Comparison of ENCODE assay signal across 15 mouse cellular contexts in genomic region chr5:8943836-8944235, GRCm38 (mm10). TPM values are rescaled to one million over a fixed set of nuclear protein-coding genes. Genes with fewer than 3 reads are reported as not detected.
DNase-seq lines count a peak whose midpoint lies in the region; TF ChIP-seq lines count a peak whose summit lies in the region.
"Had no signal": no experiment of that assay in that cellular context is flagged by ENCODE, and none has a peak within 500 bp of the region (broad histone marks: within the 10 kb centered on the region; RNA-seq: fewer than 3 reads in every experiment).

No protein-coding gene starts in this region.

- no peaks in the 10 kb centered on the region for H3K27me3 ChIP-seq in spleen, adult 2 months (ENCODE audit: control insufficient read depth, insufficient read depth, low read length)
- H3K27me3 ChIP-seq: heart, embryonic 15.5 days had no signal

- TF ChIP-seq CTCF in spleen, adult 2 months (IDR thresholded peaks at IDR 0.05; ENCODE audit: extremely low read depth, insufficient read depth, insufficient read length, insufficient replicate concordance) = no peak

- TF ChIP-seq POLR2A in spleen, adult 2 months (IDR thresholded peaks at IDR 0.05; ENCODE audit: low read depth, low read length) = no peak

- no peaks in the 10 kb centered on the region for H3K36me3 ChIP-seq in spleen, adult 2 months (ENCODE audit: control insufficient read depth, insufficient read depth, low read length)
- H3K36me3 ChIP-seq: G1E; heart, embryonic 15.5 days had no signal

- H3K4me1 ChIP-seq in spleen, adult 2 months (ENCODE audit: control insufficient read depth, insufficient read depth, insufficient read length) = no peaks in the 10 kb centered on the region
- H3K4me1 ChIP-seq: heart, embryonic 15.5 days had no signal

- H3K27ac ChIP-seq in spleen, adult 2 months (ENCODE audit: insufficient read depth, low read length) = no peak overlapping the region
- H3K27ac ChIP-seq: heart, embryonic 15.5 days had no signal

- peak; percentile 52 to 61 for DNase-seq in spleen, adult 2 months (ENCODE audit: low read depth in 1 of 2, low spot score in 2 of 2)
- no peak for DNase-seq in spleen, adult 12 weeks (ENCODE audit: low spot score)
- peak; percentile 21 for DNase-seq in brain, adult 2 months (ENCODE audit: low read depth, low spot score)
- peak; percentile 23 for DNase-seq in heart, postnatal 4 days
- DNase-seq in kidney, postnatal 14 days = no peak
- no peak for DNase-seq in frontal cortex, postnatal 25 days (ENCODE audit: low spot score in 2 of 2)
- no peak for DNase-seq in frontal cortex, adult 2 months (ENCODE audit: extremely low spot score in 1 of 2, low spot score in 1 of 2)
- DNase-seq: cerebellum, postnatal 25 days; forebrain, postnatal 0 days; lung, embryonic 14.5 days; midbrain, embryonic 14.5 days; retina, postnatal 1 day; thymus, adult 18-20 months had no signal

- WGBS in spleen, adult 2 months = 54% methylated on average over 3 of the region's 3 CpGs

- no peak overlapping the region for H3K4me3 ChIP-seq in spleen, adult 2 months (ENCODE audit: extremely low read depth, insufficient read depth, insufficient read length)
- H3K4me3 ChIP-seq: heart, embryonic 15.5 days had no signal

RNA-seq across cellular contexts. Expression of gene Abcb4, which starts 50.3 kb away (rescaled TPM):
- 4.9 and 6.9 TPM in 2 replicates for polyA plus RNA-seq in spleen, adult 2 months (2012; rRNA removed)
- 1 to 10 TPM; 3.3 to 3.8 TPM for total RNA-seq in heart, postnatal 4 days (2021)
- 4.3 and 5.2 TPM in 2 replicates for polyA plus RNA-seq in frontal cortex, adult 2 months (2012; rRNA removed)
- polyA plus RNA-seq: G1E had no signal

RNA-seq across cellular contexts. Expression of gene Crot, which starts 53.3 kb away (rescaled TPM):
- polyA plus RNA-seq in spleen, adult 2 months (2012; rRNA removed) = 3.1 and 3.5 TPM in 2 replicates
- 10 to 100 TPM; 19.9 TPM for total RNA-seq in heart, postnatal 4 days (2021)
- 23.8 and 27.1 TPM in 2 replicates for polyA plus RNA-seq in frontal cortex, adult 2 months (2012; rRNA removed)

Comparison
In these comparisons a context has a peak if more than half of its experiments do, and no peak if none do; other contexts are left out.
1. DNase-seq: peak in spleen, adult 2 months (2 of 2), brain, adult 2 months (single experiment) and heart, postnatal 4 days (single experiment); none in spleen, adult 12 weeks (single experiment), kidney, postnatal 14 days (single experiment), frontal cortex, postnatal 25 days (0 of 2) and frontal cortex, adult 2 months (0 of 2).